Mouse (Mus musculus): Measurements from ENCODE around the gene Gm20835.
"Not testable (repeated sequence)": the region's sequence is repeated elsewhere in the genome, so short reads cannot be mapped to it uniquely, and the experiment has no call there.

Gene Gm20835

GRCm38 (mm10) chrY:36735190-36735589 lies at the start of gene Gm20835:
TSS of gene Gm20835 (minus strand) at chrY:36735290.
- not testable (repeated sequence) for DNase-seq
